Mouse (Mus musculus) cerebellum, postnatal 4 days (tissue): ENCODE measurements around the gene Cers2.

Experiments
- DNase-seq, 2 experiments: peaks; one replicate each; pipeline ENCODE4 v3.0.0; 2022; ENCODE audit warnings: low spot score in 2 of 2, mixed read lengths in 1 of 2

The Cers2 gene

GRCm38 (mm10) chr3:95289419-95289818 is 25.2 kb upstream of the Cers2 start:
- DNase-seq = no peak

GRCm38 (mm10) chr3:95290156-95290555 is 24.4 kb upstream of the Cers2 start:
- no peak for DNase-seq

GRCm38 (mm10) chr3:95291041-95291440 is 23.6 kb upstream of the Cers2 start:
- DNase-seq = no peak

- DNase-seq = no peak
Observed at GRCm38 (mm10) chr3:95292899-95293298, 21.7 kb upstream of the Cers2 start.

- no peak for DNase-seq
Observed at GRCm38 (mm10) chr3:95293537-95293936, 21.1 kb upstream of the Cers2 start.

GRCm38 (mm10) chr3:95294316-95294715 is 20.3 kb upstream of the Cers2 start:
- no peak for DNase-seq

- no peak for DNase-seq
Observed at GRCm38 (mm10) chr3:95294718-95295117, 19.9 kb upstream of the Cers2 start.

- no peak for DNase-seq
Observed at GRCm38 (mm10) chr3:95295321-95296102, 19.1 kb upstream of the Cers2 start.

GRCm38 (mm10) chr3:95296103-95296469 is 18.5 kb upstream of the Cers2 start:
- DNase-seq = peak in 1 of 2 experiments; percentile 25

GRCm38 (mm10) chr3:95298018-95298417 is 16.6 kb upstream of the Cers2 start:
- no peak for DNase-seq

GRCm38 (mm10) chr3:95301204-95301796 is 13.3 kb upstream of the Cers2 start:
- no peak for DNase-seq

GRCm38 (mm10) chr3:95306244-95306643 is 8.3 kb upstream of the Cers2 start:
- no peak for DNase-seq

- no peak for DNase-seq
Observed at GRCm38 (mm10) chr3:95307100-95307499, 7.5 kb upstream of the Cers2 start, which contains the start of gene Anxa9. TSS of gene Anxa9 (minus strand) at chr3:95307176.

- DNase-seq = no peak
Observed at GRCm38 (mm10) chr3:95310496-95310895, 4.1 kb upstream of the Cers2 start.

GRCm38 (mm10) chr3:95310968-95311882 is 3.4 kb upstream of the Cers2 start:
- DNase-seq = peak in 1 of 2 experiments; percentile 62

- DNase-seq = no peak
Observed at GRCm38 (mm10) chr3:95312623-95313022, 2.0 kb upstream of the Cers2 start.

- no peak for DNase-seq
Observed at GRCm38 (mm10) chr3:95313476-95313875, 1.1 kb upstream of the Cers2 start.

- DNase-seq = no peak
Observed at GRCm38 (mm10) chr3:95314075-95314474, 516 bp upstream of the Cers2 start.

GRCm38 (mm10) chr3:95315094-95315843 is 678 bp downstream of the Cers2 start:
- peak; percentile 77 to 83 for DNase-seq

- no peak for DNase-seq
Observed at GRCm38 (mm10) chr3:95315844-95316550, 1.4 kb downstream of the Cers2 start.
